8 mouse cellular contexts compared by ENCODE assay signal in genomic region chr8:71728826-71729620, GRCm38 (mm10). TPM values are rescaled to one million over a fixed set of nuclear protein-coding genes. Genes with fewer than 3 reads are reported as not detected.
A peak's percentile ranks its signal among the peaks of the same experiment; 100 is the strongest.
DNase-seq lines count a peak whose midpoint lies in the region; ATAC-seq and TF ChIP-seq lines count a peak whose summit lies in the region.

No protein-coding gene starts in this region.

- H3K9me3 ChIP-seq in heart, postnatal 0 days (replicated peaks; ENCODE audit: control insufficient read depth, low read length): no peaks in the 10 kb centered on the region
- no peaks in the 10 kb centered on the region for H3K9me3 ChIP-seq in forebrain, embryonic 13.5 days (replicated peaks)
- no peaks in the 10 kb centered on the region for H3K9me3 ChIP-seq in liver, embryonic 13.5 days (replicated peaks)
- no peaks in the 10 kb centered on the region for H3K9me3 ChIP-seq in stomach, postnatal 0 days (ENCODE audit: control insufficient read depth, low read length)

- intact Hi-C loops in heart, postnatal 25 days (cut with DNase I): no loop called here

- no peak overlapping the region for H3K27ac ChIP-seq in heart, postnatal 0 days (ENCODE audit: low read depth)
- H3K27ac ChIP-seq in forebrain, embryonic 13.5 days: no peak overlapping the region
- H3K27ac ChIP-seq in liver, embryonic 13.5 days: no peak overlapping the region
- no peak overlapping the region for H3K27ac ChIP-seq in stomach, postnatal 0 days (replicated peaks)

- no peak for DNase-seq in heart, postnatal 0 days (ENCODE audit: low spot score)
- no peak for DNase-seq in heart, postnatal 25 days (ENCODE audit: low spot score)
- DNase-seq in R1 (ENCODE audit: low read depth, low spot score): peak; percentile 79
- no peak for DNase-seq in liver, embryonic 13.5 days
- no peak for DNase-seq in stomach, postnatal 0 days (ENCODE audit: low spot score)
- DNase-seq in gastrocnemius, postnatal 10 days: no peak
- DNase-seq in urinary bladder, adult 18-20 months (ENCODE audit: low spot score in 2 of 2): no peak

- H3K27me3 ChIP-seq in heart, postnatal 0 days (ENCODE audit: control insufficient read depth, insufficient read depth, low read length): peaks cover 33% of the 10 kb centered on the region
- H3K27me3 ChIP-seq in forebrain, embryonic 13.5 days: peaks cover 2% of the 10 kb centered on the region; the same call in 1 of the 2 replicates
- peaks cover 38% of the 10 kb centered on the region for H3K27me3 ChIP-seq in liver, embryonic 13.5 days
- no peaks in the 10 kb centered on the region for H3K27me3 ChIP-seq in stomach, postnatal 0 days (ENCODE audit: control insufficient read depth, insufficient read depth, low read length)

- TF ChIP-seq EP300 in heart, postnatal 0 days (IDR thresholded peaks at IDR 0.05; ENCODE audit: low read depth): no peak
- no peak for TF ChIP-seq EP300 in stomach, postnatal 0 days (optimal IDR thresholded peaks at IDR 0.05)

- no peak for ATAC-seq in heart, postnatal 0 days (ENCODE audit: insufficient read depth, low read depth)
- peak; percentile 19; the same call in 1 of the 2 replicates for ATAC-seq in forebrain, embryonic 13.5 days
- no peak for ATAC-seq in liver, embryonic 13.5 days (ENCODE audit: low read depth)
- no peak for ATAC-seq in stomach, postnatal 0 days (ENCODE audit: low FRiP score, low TSS enrichment)

- H3K4me3 ChIP-seq in heart, postnatal 0 days (ENCODE audit: low read depth, low read length): peak overlapping the region; percentile 31
- peak overlapping the region; percentile 39 for H3K4me3 ChIP-seq in forebrain, embryonic 13.5 days
- peak overlapping the region; percentile 32 for H3K4me3 ChIP-seq in liver, embryonic 13.5 days (replicated peaks)
- H3K4me3 ChIP-seq in stomach, postnatal 0 days (ENCODE audit: low read depth, low read length): no peak overlapping the region

- no peak overlapping the region for H3K9ac ChIP-seq in heart, postnatal 0 days (replicated peaks; ENCODE audit: low read depth, low read length)
- H3K9ac ChIP-seq in forebrain, embryonic 13.5 days: peak overlapping the region; percentile 64
- H3K9ac ChIP-seq in liver, embryonic 13.5 days: peak overlapping the region; percentile 36; the same call in 1 of the 2 replicates
- no peak overlapping the region for H3K9ac ChIP-seq in stomach, postnatal 0 days (ENCODE audit: low read length)

- peak overlapping the region; percentile 52 for H3K4me2 ChIP-seq in heart, postnatal 0 days (ENCODE audit: low read depth, low read length)
- H3K4me2 ChIP-seq in forebrain, embryonic 13.5 days: peak overlapping the region; percentile 67
- peak overlapping the region; percentile 60 for H3K4me2 ChIP-seq in liver, embryonic 13.5 days
- H3K4me2 ChIP-seq in stomach, postnatal 0 days (replicated peaks; ENCODE audit: low read depth): peak overlapping the region; percentile 55

- peaks cover 10% of the 10 kb centered on the region; the same call in 1 of the 2 replicates for H3K4me1 ChIP-seq in heart, postnatal 0 days (ENCODE audit: control insufficient read depth, insufficient read depth)
- peaks cover 19% of the 10 kb centered on the region for H3K4me1 ChIP-seq in forebrain, embryonic 13.5 days
- H3K4me1 ChIP-seq in liver, embryonic 13.5 days (replicated peaks): peaks cover 31% of the 10 kb centered on the region
- H3K4me1 ChIP-seq in stomach, postnatal 0 days (replicated peaks; ENCODE audit: control insufficient read depth, insufficient read depth): peaks cover 2% of the 10 kb centered on the region

- TF ChIP-seq CTCF in heart, postnatal 0 days (IDR thresholded peaks at IDR 0.05; ENCODE audit: low read depth): no peak
- TF ChIP-seq CTCF in stomach, postnatal 0 days (IDR thresholded peaks at IDR 0.05; ENCODE audit: low read depth): no peak

- 7% methylated on average over 16 of the region's 16 CpGs for WGBS in heart, postnatal 0 days
- WGBS in forebrain, embryonic 13.5 days: 4% methylated on average over 14 of the region's 16 CpGs
- WGBS in liver, embryonic 13.5 days (ENCODE audit: insufficient replicate concordance): 6% methylated on average over 16 of the region's 16 CpGs
- WGBS in stomach, postnatal 0 days: 7% methylated on average over 12 of the region's 16 CpGs

- no peaks in the 10 kb centered on the region for H3K36me3 ChIP-seq in heart, postnatal 0 days (replicated peaks; ENCODE audit: control insufficient read depth, insufficient read depth, low read length)
- H3K36me3 ChIP-seq in forebrain, embryonic 13.5 days (ENCODE audit: poor library complexity, severe bottlenecking): no peaks in the 10 kb centered on the region
- no peaks in the 10 kb centered on the region for H3K36me3 ChIP-seq in liver, embryonic 13.5 days
- H3K36me3 ChIP-seq in stomach, postnatal 0 days (ENCODE audit: control insufficient read depth, insufficient read depth, low read length): no peaks in the 10 kb centered on the region

RNA-seq across cellular contexts. Expression of gene Fcho1, which starts 3.5 kb away (rescaled TPM):
- 0.04 and 1.1 TPM in 2 replicates for total RNA-seq in heart, postnatal 0 days (2014; rRNA removed; ENCODE audit: low replicate concordance)
- 0.92 and 1.4 TPM in 2 replicates for polyA plus RNA-seq in heart, postnatal 0 days (2015; fragmentation: Nextera tagmentation; extraction: Ambion mirVana)
- total RNA-seq in heart, postnatal 25 days (2021): under 1 TPM; 0.59 to 0.83 TPM
- polyA plus RNA-seq in forebrain, embryonic 13.5 days (2015; fragmentation: Nextera tagmentation; extraction: Ambion mirVana): 39.6 and 47.2 TPM in 2 replicates
- 16.6 and 16.9 TPM in 2 replicates for polyA plus RNA-seq in liver, embryonic 13.5 days (2015; fragmentation: Nextera tagmentation; extraction: Ambion mirVana)
- 4.8 and 5.9 TPM in 2 replicates for polyA plus RNA-seq in stomach, postnatal 0 days (2015; fragmentation: Nextera tagmentation; extraction: Ambion mirVana)
- total RNA-seq in gastrocnemius, postnatal 10 days (2021): 1 to 10 TPM in 1 of 2 experiments, under 1 TPM in 1; 0.26 to 1.2 TPM

RNA-seq across cellular contexts. Expression of gene B3gnt3, which starts 27.4 kb away (rescaled TPM):
- 8.7 TPM in 2 replicates for total RNA-seq in heart, postnatal 0 days (2014; rRNA removed; ENCODE audit: low replicate concordance)
- polyA plus RNA-seq in heart, postnatal 0 days (2015; fragmentation: Nextera tagmentation; extraction: Ambion mirVana): 6.4 TPM in 2 replicates
- total RNA-seq in heart, postnatal 25 days (2021): 1 to 10 TPM; 5.5 to 8.0 TPM
- 0.33 and 0.44 TPM in 2 replicates for polyA plus RNA-seq in forebrain, embryonic 13.5 days (2015; fragmentation: Nextera tagmentation; extraction: Ambion mirVana)
- 3.5 and 3.7 TPM in 2 replicates for polyA plus RNA-seq in liver, embryonic 13.5 days (2015; fragmentation: Nextera tagmentation; extraction: Ambion mirVana)
- polyA plus RNA-seq in stomach, postnatal 0 days (2015; fragmentation: Nextera tagmentation; extraction: Ambion mirVana): 35.9 and 36.9 TPM in 2 replicates
- total RNA-seq in gastrocnemius, postnatal 10 days (2021): 1 to 10 TPM; 4.7 to 5.2 TPM

RNA-seq across cellular contexts. Expression of gene Insl3, which starts 40.0 kb away (rescaled TPM):
- total RNA-seq in heart, postnatal 0 days (2014; rRNA removed; ENCODE audit: low replicate concordance): not detected in 2 replicates
- polyA plus RNA-seq in heart, postnatal 0 days (2015; fragmentation: Nextera tagmentation; extraction: Ambion mirVana): 1.5 and 2.4 TPM in 2 replicates
- total RNA-seq in heart, postnatal 25 days (2021): 1 to 10 TPM; 4.0 to 4.8 TPM
- polyA plus RNA-seq in forebrain, embryonic 13.5 days (2015; fragmentation: Nextera tagmentation; extraction: Ambion mirVana): 0.47 TPM in 1 of 2 replicates, not detected in the other
- polyA plus RNA-seq in liver, embryonic 13.5 days (2015; fragmentation: Nextera tagmentation; extraction: Ambion mirVana): 0.67 and 1.1 TPM in 2 replicates
- 1.9 and 2.6 TPM in 2 replicates for polyA plus RNA-seq in stomach, postnatal 0 days (2015; fragmentation: Nextera tagmentation; extraction: Ambion mirVana)
- total RNA-seq in gastrocnemius, postnatal 10 days (2021): 1 to 10 TPM; 3.1 to 3.7 TPM

RNA-seq across cellular contexts. Expression of gene Jak3, which starts 52.9 kb away (rescaled TPM):
- total RNA-seq in heart, postnatal 0 days (2014; rRNA removed; ENCODE audit: low replicate concordance): 14.6 and 16.9 TPM in 2 replicates
- polyA plus RNA-seq in heart, postnatal 0 days (2015; fragmentation: Nextera tagmentation; extraction: Ambion mirVana): 5.7 and 5.8 TPM in 2 replicates
- total RNA-seq in heart, postnatal 25 days (2021): 1 to 10 TPM; 7.8 to 8.5 TPM
- 1.6 and 1.7 TPM in 2 replicates for polyA plus RNA-seq in forebrain, embryonic 13.5 days (2015; fragmentation: Nextera tagmentation; extraction: Ambion mirVana)
- polyA plus RNA-seq in liver, embryonic 13.5 days (2015; fragmentation: Nextera tagmentation; extraction: Ambion mirVana): 5.7 and 6.1 TPM in 2 replicates
- polyA plus RNA-seq in stomach, postnatal 0 days (2015; fragmentation: Nextera tagmentation; extraction: Ambion mirVana): 4.6 and 5.4 TPM in 2 replicates
- total RNA-seq in gastrocnemius, postnatal 10 days (2021): 1 to 10 TPM; 3.9 to 5.8 TPM

RNA-seq across cellular contexts. Expression of gene Unc13a, which starts 57.5 kb away (rescaled TPM):
- total RNA-seq in heart, postnatal 0 days (2014; rRNA removed; ENCODE audit: low replicate concordance): 0.57 and 1.2 TPM in 2 replicates
- polyA plus RNA-seq in heart, postnatal 0 days (2015; fragmentation: Nextera tagmentation; extraction: Ambion mirVana): 0.51 and 0.60 TPM in 2 replicates
- total RNA-seq in heart, postnatal 25 days (2021): under 1 TPM; 0.73 to 0.83 TPM
- 13.0 and 15.8 TPM in 2 replicates for polyA plus RNA-seq in forebrain, embryonic 13.5 days (2015; fragmentation: Nextera tagmentation; extraction: Ambion mirVana)
- 0.20 TPM in 2 replicates for polyA plus RNA-seq in liver, embryonic 13.5 days (2015; fragmentation: Nextera tagmentation; extraction: Ambion mirVana)
- polyA plus RNA-seq in stomach, postnatal 0 days (2015; fragmentation: Nextera tagmentation; extraction: Ambion mirVana): 0.46 and 0.52 TPM in 2 replicates
- under 1 TPM; 0.38 to 0.45 TPM for total RNA-seq in gastrocnemius, postnatal 10 days (2021)

Comparison
In these comparisons a context has a peak if more than half of its experiments do, and no peak if none do; other contexts are left out.
1. H3K9ac ChIP-seq: peak in forebrain, embryonic 13.5 days (single experiment) and liver, embryonic 13.5 days (single experiment); none in heart, postnatal 0 days (single experiment) and stomach, postnatal 0 days (single experiment).
2. Peak in every context shown above with its lines, with median percentiles within 50 percentile points of each other: H3K4me2 ChIP-seq.